Mouse (Mus musculus): ENCODE measurements around the gene Cga.

The Cga gene

GRCm38 (mm10) chr4:34893479-34893878 lies at the start of gene Cga:
Cga (plus strand) TSS chr4:34893779.
- Histone ChIP-seq H3K9me3 (ENCODE audit: low read length) (no peaks in the 10 kb centered on the region), H3K4me3 (replicated peaks; ENCODE audit: low read length) (no peak within 1 kb of the TSS), H3K27me3 (ENCODE audit: insufficient read depth, low read length) (peaks cover 29% of the 10 kb centered on the region), H3K36me3 (ENCODE audit: insufficient read depth, low read length) (no peaks in the 10 kb centered on the region), H3K4me1 (replicated peaks; ENCODE audit: low read depth, low read length) (peaks cover 32% of the 10 kb centered on the region)
- TF ChIP-seq POU5F1 (IDR thresholded peaks at IDR 0.05; ENCODE audit: borderline replicate concordance, low read length) (no peak), NANOG (IDR thresholded peaks at IDR 0.05; ENCODE audit: borderline replicate concordance, low read length) (no peak), CTCF (conservative IDR thresholded peaks at IDR 0.05; ENCODE audit: low read length) (no peak)

GRCm38 (mm10) chr4:34843839-34844238 lies 49.7 kb upstream of the Cga start:
- Histone ChIP-seq H3K36me3 (ENCODE audit: insufficient read depth, low read length) (peaks cover 52% of the 10 kb centered on the region), H3K4me1 (replicated peaks; ENCODE audit: low read depth, low read length) (peaks cover 56% of the 10 kb centered on the region), H3K4me3 (replicated peaks; ENCODE audit: low read length) (no peak overlapping the region), H3K27me3 (ENCODE audit: insufficient read depth, low read length) (no peaks in the 10 kb centered on the region), H3K9me3 (ENCODE audit: low read length) (no peaks in the 10 kb centered on the region)
- TF ChIP-seq CTCF (conservative IDR thresholded peaks at IDR 0.05; ENCODE audit: low read length), result no peak
- no peak for TF ChIP-seq POU5F1 (IDR thresholded peaks at IDR 0.05; ENCODE audit: borderline replicate concordance, low read length)
- TF ChIP-seq NANOG (IDR thresholded peaks at IDR 0.05; ENCODE audit: borderline replicate concordance, low read length), result no peak

GRCm38 (mm10) chr4:34847679-34848309 lies 45.8 kb upstream of the Cga start:
- TF ChIP-seq CTCF (conservative IDR thresholded peaks at IDR 0.05; ENCODE audit: low read length) (no peak), NANOG (IDR thresholded peaks at IDR 0.05; ENCODE audit: borderline replicate concordance, low read length) (no peak), POU5F1 (IDR thresholded peaks at IDR 0.05; ENCODE audit: borderline replicate concordance, low read length) (no peak)

GRCm38 (mm10) chr4:34850156-34850555 lies 43.4 kb upstream of the Cga start:
- TF ChIP-seq CTCF (conservative IDR thresholded peaks at IDR 0.05; ENCODE audit: low read length), result no peak
- no peak for TF ChIP-seq POU5F1 (IDR thresholded peaks at IDR 0.05; ENCODE audit: borderline replicate concordance, low read length)
- no peak for TF ChIP-seq NANOG (IDR thresholded peaks at IDR 0.05; ENCODE audit: borderline replicate concordance, low read length)
- peaks cover 75% of the 10 kb centered on the region for H3K4me1 ChIP-seq (replicated peaks; ENCODE audit: low read depth, low read length)
- no peak overlapping the region for H3K4me3 ChIP-seq (replicated peaks; ENCODE audit: low read length)
- no peaks in the 10 kb centered on the region for H3K9me3 ChIP-seq (ENCODE audit: low read length)
- H3K27me3 ChIP-seq (ENCODE audit: insufficient read depth, low read length), result no peaks in the 10 kb centered on the region
- H3K36me3 ChIP-seq (ENCODE audit: insufficient read depth, low read length), result peaks cover 61% of the 10 kb centered on the region

More at GRCm38 (mm10) chr4:34847679-34848309, 45.8 kb upstream of the Cga start:
- Histone ChIP-seq H3K9me3 (ENCODE audit: low read length) (no peaks in the 10 kb centered on the region), H3K4me1 (replicated peaks; ENCODE audit: low read depth, low read length) (peaks cover 78% of the 10 kb centered on the region), H3K27me3 (ENCODE audit: insufficient read depth, low read length) (no peaks in the 10 kb centered on the region), H3K36me3 (ENCODE audit: insufficient read depth, low read length) (peaks cover 53% of the 10 kb centered on the region), H3K4me3 (replicated peaks; ENCODE audit: low read length) (no peak overlapping the region)

GRCm38 (mm10) chr4:34852051-34852450 lies 41.5 kb upstream of the Cga start:
- TF ChIP-seq POU5F1 (IDR thresholded peaks at IDR 0.05; ENCODE audit: borderline replicate concordance, low read length), result no peak
- no peak for TF ChIP-seq CTCF (conservative IDR thresholded peaks at IDR 0.05; ENCODE audit: low read length)
- TF ChIP-seq NANOG (IDR thresholded peaks at IDR 0.05; ENCODE audit: borderline replicate concordance, low read length), result no peak
- H3K4me3 ChIP-seq (replicated peaks; ENCODE audit: low read length), result no peak overlapping the region
- peaks cover 53% of the 10 kb centered on the region for H3K36me3 ChIP-seq (ENCODE audit: insufficient read depth, low read length)
- H3K4me1 ChIP-seq (replicated peaks; ENCODE audit: low read depth, low read length), result peaks cover 84% of the 10 kb centered on the region
- H3K9me3 ChIP-seq (ENCODE audit: low read length), result no peaks in the 10 kb centered on the region
- H3K27me3 ChIP-seq (ENCODE audit: insufficient read depth, low read length), result no peaks in the 10 kb centered on the region

GRCm38 (mm10) chr4:34855966-34856365 lies 37.6 kb upstream of the Cga start:
- Histone ChIP-seq H3K4me1 (replicated peaks; ENCODE audit: low read depth, low read length) (peaks cover 84% of the 10 kb centered on the region), H3K9me3 (ENCODE audit: low read length) (no peaks in the 10 kb centered on the region), H3K27me3 (ENCODE audit: insufficient read depth, low read length) (no peaks in the 10 kb centered on the region), H3K36me3 (ENCODE audit: insufficient read depth, low read length) (peaks cover 46% of the 10 kb centered on the region), H3K4me3 (replicated peaks; ENCODE audit: low read length) (no peak overlapping the region)
- TF ChIP-seq NANOG (IDR thresholded peaks at IDR 0.05; ENCODE audit: borderline replicate concordance, low read length) (no peak), CTCF (conservative IDR thresholded peaks at IDR 0.05; ENCODE audit: low read length) (no peak), POU5F1 (IDR thresholded peaks at IDR 0.05; ENCODE audit: borderline replicate concordance, low read length) (no peak)

GRCm38 (mm10) chr4:34858903-34859302 lies 34.7 kb upstream of the Cga start:
- Histone ChIP-seq H3K9me3 (ENCODE audit: low read length) (no peaks in the 10 kb centered on the region), H3K27me3 (ENCODE audit: insufficient read depth, low read length) (no peaks in the 10 kb centered on the region), H3K4me3 (replicated peaks; ENCODE audit: low read length) (no peak overlapping the region), H3K36me3 (ENCODE audit: insufficient read depth, low read length) (peaks cover 40% of the 10 kb centered on the region), H3K4me1 (replicated peaks; ENCODE audit: low read depth, low read length) (peaks cover 69% of the 10 kb centered on the region)
- TF ChIP-seq POU5F1 (IDR thresholded peaks at IDR 0.05; ENCODE audit: borderline replicate concordance, low read length) (no peak), CTCF (conservative IDR thresholded peaks at IDR 0.05; ENCODE audit: low read length) (no peak)

- peaks cover 39% of the 10 kb centered on the region for H3K36me3 ChIP-seq (ENCODE audit: insufficient read depth, low read length)
- no peak for TF ChIP-seq CTCF (conservative IDR thresholded peaks at IDR 0.05; ENCODE audit: low read length)
- TF ChIP-seq NANOG (IDR thresholded peaks at IDR 0.05; ENCODE audit: borderline replicate concordance, low read length), result no peak
- no peaks in the 10 kb centered on the region for H3K27me3 ChIP-seq (ENCODE audit: insufficient read depth, low read length)
- no peaks in the 10 kb centered on the region for H3K9me3 ChIP-seq (ENCODE audit: low read length)
- peaks cover 69% of the 10 kb centered on the region for H3K4me1 ChIP-seq (replicated peaks; ENCODE audit: low read depth, low read length)
- H3K4me3 ChIP-seq (replicated peaks; ENCODE audit: low read length), result no peak overlapping the region
Observed at GRCm38 (mm10) chr4:34859416-34859815, 34.2 kb upstream of the Cga start.

GRCm38 (mm10) chr4:34861438-34861837 lies 32.1 kb upstream of the Cga start:
- H3K9me3 ChIP-seq (ENCODE audit: low read length), result no peaks in the 10 kb centered on the region
- no peaks in the 10 kb centered on the region for H3K27me3 ChIP-seq (ENCODE audit: insufficient read depth, low read length)
- H3K4me3 ChIP-seq (replicated peaks; ENCODE audit: low read length), result no peak overlapping the region
- H3K36me3 ChIP-seq (ENCODE audit: insufficient read depth, low read length), result peaks cover 40% of the 10 kb centered on the region
- peaks cover 73% of the 10 kb centered on the region for H3K4me1 ChIP-seq (replicated peaks; ENCODE audit: low read depth, low read length)
- no peak for TF ChIP-seq CTCF (conservative IDR thresholded peaks at IDR 0.05; ENCODE audit: low read length)
- TF ChIP-seq NANOG (IDR thresholded peaks at IDR 0.05; ENCODE audit: borderline replicate concordance, low read length), result no peak
- TF ChIP-seq POU5F1 (IDR thresholded peaks at IDR 0.05; ENCODE audit: borderline replicate concordance, low read length), result no peak
